18 mouse cellular contexts compared by ENCODE assay signal in genomic region chr8:3187456-3187855, GRCm38 (mm10).
DNase-seq lines count a peak whose midpoint lies in the region; ATAC-seq and TF ChIP-seq lines count a peak whose summit lies in the region.
"Had no signal": no experiment of that assay in that cellular context is flagged by ENCODE, and none has a peak within 500 bp of the region (broad histone marks: within the 10 kb centered on the region; RNA-seq: fewer than 3 reads in every experiment).

No protein-coding gene starts in this region.

- H3K4me1 ChIP-seq in heart, embryonic 15.5 days (replicated peaks): peaks cover 12% of the 10 kb centered on the region
- no peaks in the 10 kb centered on the region for H3K4me1 ChIP-seq in stomach, postnatal 0 days (replicated peaks; ENCODE audit: control insufficient read depth, insufficient read depth)
- H3K4me1 ChIP-seq: embryonic facial prominence, embryonic 15.5 days; hindbrain, embryonic 13.5 days had no signal

- TF ChIP-seq EP300 in stomach, postnatal 0 days (optimal IDR thresholded peaks at IDR 0.05): no peak

- H3K27ac ChIP-seq in heart, embryonic 15.5 days: peak overlapping the region; percentile 93
- H3K27ac ChIP-seq in stomach, postnatal 0 days (replicated peaks): no peak overlapping the region
- H3K27ac ChIP-seq: embryonic facial prominence, embryonic 15.5 days; hindbrain, embryonic 13.5 days had no signal

- ATAC-seq in heart, embryonic 15.5 days (replicated peaks; ENCODE audit: insufficient number of reproducible peaks, insufficient read depth, low FRiP score, low read depth): peak; percentile 96
- peak; percentile 26; the same call in 1 of the 2 replicates for ATAC-seq in stomach, postnatal 0 days (ENCODE audit: low FRiP score, low TSS enrichment)
- ATAC-seq: activated CD4-positive, CD25-positive, alpha-beta regulatory T cell, adult 4 months; intestine, embryonic 16.5 days had no signal

- H3K36me3 ChIP-seq in heart, embryonic 15.5 days: peaks cover 62% of the 10 kb centered on the region
- H3K36me3 ChIP-seq in stomach, postnatal 0 days (ENCODE audit: control insufficient read depth, insufficient read depth, low read length): peaks cover 30% of the 10 kb centered on the region

- 47% methylated on average over 1 of the region's 1 CpGs for WGBS in heart, embryonic 15.5 days
- 70% methylated on average over 1 of the region's 1 CpGs for WGBS in stomach, postnatal 0 days

- no peak overlapping the region for H3K9ac ChIP-seq in heart, embryonic 15.5 days
- H3K9ac ChIP-seq in stomach, postnatal 0 days (ENCODE audit: low read length): no peak overlapping the region
- H3K9ac ChIP-seq: embryonic facial prominence, embryonic 15.5 days; hindbrain, embryonic 13.5 days had no signal

- no peaks in the 10 kb centered on the region for H3K27me3 ChIP-seq in heart, embryonic 15.5 days
- no peaks in the 10 kb centered on the region for H3K27me3 ChIP-seq in stomach, postnatal 0 days (ENCODE audit: control insufficient read depth, insufficient read depth, low read length)
- H3K27me3 ChIP-seq: CH12.LX; embryonic facial prominence, embryonic 15.5 days; hindbrain, embryonic 13.5 days had no signal

- TF ChIP-seq CTCF in stomach, postnatal 0 days (IDR thresholded peaks at IDR 0.05; ENCODE audit: low read depth): no peak

- H3K4me3 ChIP-seq in heart, embryonic 15.5 days: no peak overlapping the region
- no peak overlapping the region for H3K4me3 ChIP-seq in stomach, postnatal 0 days (ENCODE audit: low read depth, low read length)
- H3K4me3 ChIP-seq: embryonic facial prominence, embryonic 15.5 days; hindbrain, embryonic 13.5 days had no signal

- no peaks in the 10 kb centered on the region for H3K9me3 ChIP-seq in heart, embryonic 15.5 days (replicated peaks)
- H3K9me3 ChIP-seq in stomach, postnatal 0 days (ENCODE audit: control insufficient read depth, low read length): no peaks in the 10 kb centered on the region
- H3K9me3 ChIP-seq: embryonic facial prominence, embryonic 15.5 days; hindbrain, embryonic 13.5 days had no signal

- no peak overlapping the region; the same call in 1 of the 2 replicates for H3K4me2 ChIP-seq in heart, embryonic 15.5 days
- H3K4me2 ChIP-seq in stomach, postnatal 0 days (replicated peaks; ENCODE audit: low read depth): no peak overlapping the region
- H3K4me2 ChIP-seq: embryonic facial prominence, embryonic 15.5 days; hindbrain, embryonic 13.5 days; midbrain, embryonic 11.5 days had no signal

- DNase-seq in adrenal gland, adult 2 months: peak; percentile 43
- no peak for DNase-seq in adrenal gland, adult 18-20 months (ENCODE audit: low spot score in 2 of 2)
- DNase-seq in lung, postnatal 10 days: peak; percentile 10
- DNase-seq in lung, postnatal 14 days: no peak
- DNase-seq in stomach, postnatal 0 days (ENCODE audit: low spot score): no peak
- no peak for DNase-seq in embryo, embryonic 10 days (ENCODE audit: low spot score)
- DNase-seq in urinary bladder, postnatal 4 days (ENCODE audit: low spot score in 2 of 2): no peak
- DNase-seq: cerebellum, adult 8-10 months; kidney, postnatal 4 days; right cerebral cortex, adult 18-20 months; thymus, postnatal 4 days had no signal

Comparison
In these comparisons a context has a peak if more than half of its experiments do, and no peak if none do; other contexts are left out.
1. DNase-seq: peak in adrenal gland, adult 2 months (single experiment) and lung, postnatal 10 days (single experiment); none in adrenal gland, adult 18-20 months (0 of 2), lung, postnatal 14 days (single experiment), stomach, postnatal 0 days (single experiment), embryo, embryonic 10 days (single experiment) and urinary bladder, postnatal 4 days (0 of 2).